9 mouse cellular contexts compared by ENCODE assay signal in the genomic region with DNA sequence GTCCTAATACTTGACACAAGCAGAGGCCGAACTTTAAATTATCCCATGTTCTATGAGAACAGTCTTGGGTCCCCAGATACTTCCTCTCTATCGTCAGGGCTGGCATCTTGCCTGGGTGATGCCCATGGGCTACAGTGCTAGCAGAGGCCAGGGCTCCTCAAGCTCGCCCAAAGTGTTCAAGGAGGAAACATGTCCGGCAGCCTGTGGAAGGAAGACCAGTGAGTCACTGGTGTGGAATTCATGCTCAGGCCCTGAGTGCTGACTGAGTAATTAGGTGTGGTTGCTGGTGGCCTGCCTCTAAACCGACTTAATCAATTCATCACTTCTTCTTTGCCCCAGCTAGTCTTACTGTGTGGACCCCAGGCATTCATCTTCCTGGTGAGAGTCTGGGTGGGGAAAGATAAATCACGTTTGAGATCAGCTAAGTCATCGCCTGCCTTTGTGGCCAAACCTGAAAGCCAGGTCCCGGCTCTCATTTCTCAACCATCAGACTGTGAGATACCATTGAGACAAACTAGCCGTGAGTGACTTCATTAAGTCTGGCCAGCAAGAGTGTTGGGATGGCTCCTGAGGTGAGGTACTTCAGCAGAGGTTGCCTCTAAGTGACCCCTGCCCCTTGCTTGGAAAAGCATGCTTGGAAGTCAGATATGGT. TPM values are rescaled to one million over a fixed set of nuclear protein-coding genes. Genes with fewer than 3 reads are reported as not detected.
DNase-seq lines count a peak whose midpoint lies in the region; ATAC-seq lines count a peak whose summit lies in the region.
"Had no signal": no experiment of that assay in that cellular context is flagged by ENCODE, and none has a peak within 500 bp of the region (broad histone marks: within the 10 kb centered on the region; RNA-seq: fewer than 3 reads in every experiment).

No protein-coding gene starts in this region.

- 31% methylated on average over 9 of the region's 9 CpGs for WGBS in heart, embryonic 16.5 days
- WGBS in limb, embryonic 12.5 days = 50% methylated on average over 9 of the region's 9 CpGs

- no peak overlapping the region for H3K4me2 ChIP-seq in heart, embryonic 16.5 days (ENCODE audit: low read depth, low read length)
- no peak overlapping the region for H3K4me2 ChIP-seq in limb, embryonic 12.5 days

- no peaks in the 10 kb centered on the region for H3K36me3 ChIP-seq in heart, embryonic 16.5 days (ENCODE audit: control insufficient read depth, insufficient read depth)
- H3K36me3 ChIP-seq in limb, embryonic 12.5 days = no peaks in the 10 kb centered on the region

- peaks cover 11% of the 10 kb centered on the region for H3K4me1 ChIP-seq in heart, embryonic 16.5 days (ENCODE audit: control insufficient read depth, insufficient read depth, low read length)
- H3K4me1 ChIP-seq in limb, embryonic 12.5 days (replicated peaks) = peaks cover 27% of the 10 kb centered on the region

- H3K9ac ChIP-seq in heart, embryonic 16.5 days (ENCODE audit: low read length) = no peak overlapping the region
- no peak overlapping the region for H3K9ac ChIP-seq in limb, embryonic 12.5 days (replicated peaks)

- H3K9me3 ChIP-seq in heart, embryonic 16.5 days (replicated peaks; ENCODE audit: control insufficient read depth, low read length) = no peaks in the 10 kb centered on the region
- no peaks in the 10 kb centered on the region for H3K9me3 ChIP-seq in limb, embryonic 12.5 days

- peak; percentile 42; the same call in 1 of the 2 replicates for ATAC-seq in heart, embryonic 16.5 days (replicated peaks; ENCODE audit: extremely low read depth, insufficient read depth, low FRiP score)
- no peak for ATAC-seq in limb, embryonic 12.5 days (ENCODE audit: insufficient number of reproducible peaks, insufficient read depth, low FRiP score, low TSS enrichment, low read depth)
- no peak for ATAC-seq in erythroblast, adult 5-6 weeks (replicated peaks; ENCODE audit: low FRiP score, poor library complexity, severe bottlenecking)
- no peak for ATAC-seq in frontal cortex, adult (ENCODE audit: low TSS enrichment)

- DNase-seq in 3134 (ENCODE audit: extremely low read depth, insufficient read length, low spot score) = peak; percentile 80
- peak; percentile 50 to 63 for DNase-seq in adrenal gland, postnatal 36 days
- DNase-seq in layer of hippocampus, postnatal 10 days (ENCODE audit: low spot score in 2 of 2) = no peak
- no peak for DNase-seq in frontal cortex, postnatal 14 days (ENCODE audit: low spot score in 2 of 2)
- DNase-seq: right cerebral cortex, adult 18-20 months had no signal

- 0 out of 2 replicates have a peak, but pooled peaks cover 2% of the 10 kb centered on the region for H3K27me3 ChIP-seq in heart, embryonic 16.5 days (ENCODE audit: control insufficient read depth, insufficient read depth, low read length)
- peaks cover 5% of the 10 kb centered on the region; the same call in 1 of the 2 replicates for H3K27me3 ChIP-seq in limb, embryonic 12.5 days

- H3K4me3 ChIP-seq in heart, embryonic 16.5 days (ENCODE audit: low read length) = no peak overlapping the region
- H3K4me3 ChIP-seq in limb, embryonic 12.5 days (replicated peaks) = no peak overlapping the region

- H3K27ac ChIP-seq in heart, embryonic 16.5 days (ENCODE audit: low read length) = no peak overlapping the region
- H3K27ac ChIP-seq in limb, embryonic 12.5 days = 0 out of 2 replicates have a peak overlapping the region, but pooled peaks have one; percentile 1

RNA-seq across cellular contexts. Expression of a gene that starts 21.9 kb away (rescaled TPM):
- 100 to 1,000 TPM; 131 to 146 TPM for total RNA-seq in adrenal gland, postnatal 36 days (2021)
- 23.8 and 27.0 TPM in 2 replicates for polyA plus RNA-seq in heart, embryonic 16.5 days (2015; fragmentation: Nextera tagmentation; extraction: Ambion mirVana)
- polyA plus RNA-seq in limb, embryonic 12.5 days (2016; fragmentation: Nextera tagmentation; extraction: Ambion mirVana) = 24.9 and 27.9 TPM in 2 replicates
- total RNA-seq in erythroblast, adult 5-6 weeks (2015; ENCODE audit: low replicate concordance) = 1.7 and 2.1 TPM in 2 replicates
- 1.1 and 1.5 TPM in 2 replicates for total RNA-seq in erythroblast, adult 5-6 weeks (2017; ENCODE audit: low replicate concordance)
- 1 to 10 TPM; 8.4 to 8.5 TPM for total RNA-seq in layer of hippocampus, postnatal 10 days (2021)

Comparison
In these comparisons a context has a peak if more than half of its experiments do, and no peak if none do; other contexts are left out.
1. DNase-seq: peak in 3134 (single experiment) and adrenal gland, postnatal 36 days (2 of 2); none in layer of hippocampus, postnatal 10 days (0 of 2) and frontal cortex, postnatal 14 days (0 of 2).
2. RNA of a gene that starts 21.9 kb away (total RNA-seq): 131 to 146 TPM in adrenal gland, postnatal 36 days; 8.4 to 8.5 TPM in layer of hippocampus, postnatal 10 days and 1.1 to 2.1 TPM in erythroblast, adult 5-6 weeks; every median in the first group is over 10 times any median in the second.